Mouse (Mus musculus) cerebellum, adult 8-10 months (tissue): Measurements from ENCODE around the gene Wnt10a.

Experiments
- DNase-seq: peaks from one replicate; pipeline ENCODE4 v3.0.0; 2022

Wnt10a gene

GRCm38 (mm10) chr1:74791249-74791648 lies at the start of gene Wnt10a:
TSS of gene Wnt10a (plus strand) at chr1:74791516.
- no peak for DNase-seq

DNA sequence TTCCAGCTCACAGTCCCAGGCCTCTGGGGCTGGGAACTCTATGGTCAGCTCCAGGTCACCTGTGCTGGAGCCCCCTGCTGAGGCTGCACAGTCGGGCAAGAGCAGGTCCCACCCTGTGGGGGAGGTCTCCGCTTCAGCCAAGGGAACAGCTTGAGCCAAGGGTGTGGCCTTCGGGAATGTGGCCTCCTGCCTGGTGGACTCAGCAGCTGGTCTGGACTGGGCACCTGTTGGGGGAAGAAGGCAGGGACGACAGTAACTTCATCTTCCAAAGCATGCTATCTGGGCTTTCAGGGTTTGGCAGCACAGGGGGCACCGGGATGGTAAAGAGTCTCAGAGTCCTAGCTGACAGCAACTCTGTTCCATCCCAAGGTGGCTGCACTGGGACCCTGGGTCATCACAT lies 44.0 kb upstream of the Wnt10a start:
- no peak for DNase-seq

DNA sequence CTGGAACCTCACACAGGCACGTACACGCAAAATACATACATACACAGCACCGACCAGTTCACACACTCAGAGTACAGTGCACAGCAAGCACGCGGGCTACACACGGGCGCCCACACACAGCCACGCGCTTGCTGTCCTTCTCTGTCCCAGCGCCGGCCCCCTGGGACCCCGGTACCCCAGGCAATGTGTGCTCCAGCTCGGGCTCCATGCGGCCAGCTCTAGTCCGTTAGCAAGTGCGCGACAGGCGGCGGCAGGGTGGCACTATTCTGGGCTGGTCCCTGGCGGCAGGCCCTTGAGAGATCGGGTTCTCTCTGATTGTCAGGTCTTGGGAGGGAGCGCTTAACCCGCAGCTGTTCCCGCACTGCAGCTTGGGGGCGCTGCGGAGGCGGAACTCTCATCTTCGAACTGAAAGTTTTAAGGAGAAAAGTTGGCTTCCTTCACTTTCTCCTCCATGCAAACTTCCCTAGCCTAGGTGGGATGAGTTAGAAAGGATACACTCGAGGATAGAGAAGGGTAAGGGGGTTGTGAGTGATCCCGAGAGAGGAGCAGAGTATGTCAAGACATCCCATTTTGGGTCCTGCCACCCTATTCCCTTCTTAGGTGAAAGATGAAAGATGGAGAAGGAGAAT lies 42.6 kb upstream of the Wnt10a start, which contains the start of gene Prkag3:
Gene Prkag3 (minus strand): TSS at position 579 of the 629 bp plus-strand sequence.
- no peak for DNase-seq

DNA sequence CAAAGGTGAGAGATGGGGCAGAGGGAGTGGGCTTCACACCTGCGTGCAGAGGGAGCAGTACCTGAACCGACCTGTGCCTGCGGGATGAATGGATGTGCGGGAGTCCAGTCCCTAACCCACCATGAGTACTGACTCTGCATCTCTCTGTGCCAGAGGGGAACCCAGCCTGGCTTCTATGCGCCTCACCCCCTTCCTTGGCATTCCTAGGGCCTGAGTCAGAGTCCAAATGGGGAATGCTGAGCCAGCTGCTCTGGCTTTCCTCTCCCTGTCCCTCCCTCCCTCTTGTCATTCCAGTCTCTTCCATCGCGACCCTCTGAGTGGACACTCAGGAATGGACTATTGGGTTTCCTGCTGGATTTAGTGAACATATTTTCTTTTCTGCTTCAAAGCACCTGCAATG lies 42.0 kb upstream of the Wnt10a start:
- no peak for DNase-seq

- DNase-seq = no peak
Observed at GRCm38 (mm10) chr1:74750683-74751082, 40.6 kb upstream of the Wnt10a start.

GRCm38 (mm10) chr1:74752150-74752549 lies 39.2 kb upstream of the Wnt10a start:
- DNase-seq = no peak

- no peak for DNase-seq
Observed at GRCm38 (mm10) chr1:74752833-74753232, 38.5 kb upstream of the Wnt10a start.

GRCm38 (mm10) chr1:74753266-74753974 lies 37.9 kb upstream of the Wnt10a start:
- no peak for DNase-seq

DNA sequence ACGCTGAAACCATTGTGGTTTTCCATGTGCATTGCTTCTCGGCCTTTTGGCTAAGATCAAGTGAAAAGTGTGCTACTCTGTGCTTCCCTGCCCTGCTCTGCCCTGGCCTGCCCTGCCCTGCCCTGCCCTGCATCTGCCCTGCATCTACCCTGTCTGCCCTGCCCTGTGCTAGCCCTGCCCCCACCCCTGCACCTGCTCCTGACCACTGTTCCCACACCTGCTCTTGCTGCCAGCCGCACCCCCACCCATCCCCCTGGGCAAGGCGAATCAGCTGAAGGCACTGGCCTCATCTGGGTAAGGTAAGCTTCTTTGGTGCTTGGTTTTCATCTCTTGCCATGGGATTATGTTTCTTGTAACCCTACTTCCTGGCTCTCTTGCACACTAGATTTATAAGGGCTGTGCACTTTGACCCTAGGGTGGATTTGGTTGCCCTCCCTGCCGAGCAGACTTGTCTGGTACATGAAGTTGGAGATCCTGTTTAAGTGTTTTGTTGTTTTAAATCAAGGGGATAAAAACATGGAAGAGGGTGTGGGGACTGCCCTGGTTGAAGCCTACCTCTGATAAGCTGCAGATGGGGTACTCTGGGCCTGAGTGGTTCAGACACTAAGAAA lies 37.0 kb upstream of the Wnt10a start:
- no peak for DNase-seq

DNA sequence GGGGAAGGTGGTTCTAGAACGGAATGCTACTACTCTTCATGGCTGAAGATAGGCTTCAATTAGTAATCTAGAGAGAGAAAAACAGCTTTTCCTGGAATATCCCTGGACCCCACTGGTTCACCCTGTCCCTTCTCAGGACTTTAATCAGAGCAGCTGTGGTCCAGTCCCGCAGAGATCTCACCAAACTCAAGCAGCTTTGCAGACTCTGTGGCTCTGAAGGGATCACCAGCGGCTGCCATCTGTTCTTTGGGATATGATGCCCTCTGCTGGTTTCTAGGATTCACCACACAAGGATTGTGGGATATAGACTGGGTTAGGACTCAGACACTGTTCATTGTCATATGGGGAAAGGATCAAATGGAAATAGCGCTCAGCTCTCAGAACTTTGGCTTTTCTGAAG lies 31.5 kb upstream of the Wnt10a start:
- DNase-seq = peak; percentile 20

- DNase-seq = peak; percentile 28
Observed at GRCm38 (mm10) chr1:74763081-74763480, 28.2 kb upstream of the Wnt10a start.

- no peak for DNase-seq
Observed at GRCm38 (mm10) chr1:74770727-74771466, 20.4 kb upstream of the Wnt10a start.

DNA sequence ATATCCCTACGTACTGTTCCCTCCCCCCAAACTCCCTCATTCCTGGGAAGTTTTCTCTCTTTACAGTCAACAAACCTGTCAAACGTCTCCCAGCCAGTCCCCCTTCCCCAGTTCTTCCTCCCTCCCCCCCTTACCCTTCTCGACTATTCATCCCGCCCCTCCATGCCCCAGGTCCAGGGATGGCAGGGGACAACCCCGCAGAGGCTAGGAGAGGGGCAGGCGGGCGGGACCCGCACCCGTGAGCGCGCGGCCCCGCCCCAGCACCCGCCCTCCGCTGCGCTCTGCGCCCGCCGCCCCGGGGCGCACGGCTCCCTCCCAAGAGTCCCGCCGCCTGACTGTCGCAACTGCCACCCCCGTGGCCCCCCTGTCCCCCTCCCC lies 19.9 kb upstream of the Wnt10a start:
- DNase-seq = no peak

GRCm38 (mm10) chr1:74771845-74771930 lies 19.6 kb upstream of the Wnt10a start, which contains the start of gene Wnt6:
TSS of gene Wnt6 (plus strand) at chr1:74771892.
- no peak for DNase-seq

GRCm38 (mm10) chr1:74771931-74772620 lies 19.2 kb upstream of the Wnt10a start:
- no peak for DNase-seq

- DNase-seq = no peak
Observed at GRCm38 (mm10) chr1:74773136-74773535, 18.2 kb upstream of the Wnt10a start.

DNA sequence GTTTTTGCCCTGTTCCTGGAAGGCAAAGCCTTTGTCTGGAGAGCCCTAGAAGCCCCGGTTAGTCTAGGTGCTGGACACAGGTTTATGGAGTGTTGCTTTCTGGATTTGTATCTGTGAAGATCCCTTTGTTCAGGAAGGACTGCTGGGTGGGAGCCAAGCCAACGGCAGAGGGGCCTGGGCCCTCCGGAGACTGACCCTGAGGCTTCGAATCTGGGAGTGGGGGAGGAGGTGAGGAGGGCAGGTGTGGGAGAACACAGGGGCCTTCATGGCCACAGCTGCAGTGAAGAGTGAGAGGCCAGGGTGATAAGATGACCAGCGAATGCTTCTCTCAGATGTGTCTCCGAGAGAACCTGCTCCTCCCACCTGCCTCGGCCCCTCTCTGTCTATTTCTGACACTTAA lies 17.3 kb upstream of the Wnt10a start:
- no peak for DNase-seq

DNA sequence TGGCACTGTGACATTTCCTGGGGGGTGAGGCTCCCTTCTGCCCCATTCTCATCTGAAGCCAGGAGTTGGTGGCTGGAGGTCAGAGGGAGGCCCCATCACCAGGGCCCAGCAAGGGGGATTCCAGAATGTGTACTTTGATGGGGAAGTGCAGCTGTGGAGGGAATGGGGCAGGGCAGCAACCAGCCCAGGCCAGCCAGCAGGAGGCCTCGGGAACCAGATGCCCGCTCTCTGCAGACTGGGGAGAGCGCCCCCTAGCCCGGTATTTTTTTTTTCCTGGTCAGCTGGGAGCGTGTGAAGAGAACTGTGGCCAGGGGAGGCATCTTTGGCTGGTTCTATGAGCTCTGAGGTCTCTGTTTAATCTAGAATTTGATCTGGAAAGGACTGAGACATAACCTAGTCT lies 15.5 kb upstream of the Wnt10a start:
- no peak for DNase-seq

- no peak for DNase-seq
Observed at GRCm38 (mm10) chr1:74778934-74779486, 12.3 kb upstream of the Wnt10a start.

DNA sequence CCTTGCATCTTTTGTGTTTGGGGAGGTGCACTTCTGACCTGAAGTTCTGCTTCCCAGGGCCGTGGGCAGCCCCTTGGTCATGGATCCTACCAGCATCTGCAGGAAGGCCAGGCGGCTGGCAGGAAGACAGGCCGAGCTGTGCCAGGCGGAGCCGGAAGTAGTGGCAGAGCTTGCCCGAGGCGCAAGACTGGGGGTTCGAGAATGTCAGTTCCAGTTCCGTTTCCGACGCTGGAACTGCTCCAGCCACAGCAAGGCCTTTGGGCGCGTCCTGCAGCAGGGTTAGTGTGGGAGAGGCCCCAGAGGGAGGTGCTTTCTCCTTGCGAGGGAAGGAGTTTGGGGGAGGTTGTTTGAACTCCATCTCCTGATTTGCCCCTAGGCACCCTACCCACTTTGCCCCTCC lies 9.3 kb upstream of the Wnt10a start:
- no peak for DNase-seq

- DNase-seq = no peak
Observed at GRCm38 (mm10) chr1:74783554-74783953, 7.8 kb upstream of the Wnt10a start.

DNA sequence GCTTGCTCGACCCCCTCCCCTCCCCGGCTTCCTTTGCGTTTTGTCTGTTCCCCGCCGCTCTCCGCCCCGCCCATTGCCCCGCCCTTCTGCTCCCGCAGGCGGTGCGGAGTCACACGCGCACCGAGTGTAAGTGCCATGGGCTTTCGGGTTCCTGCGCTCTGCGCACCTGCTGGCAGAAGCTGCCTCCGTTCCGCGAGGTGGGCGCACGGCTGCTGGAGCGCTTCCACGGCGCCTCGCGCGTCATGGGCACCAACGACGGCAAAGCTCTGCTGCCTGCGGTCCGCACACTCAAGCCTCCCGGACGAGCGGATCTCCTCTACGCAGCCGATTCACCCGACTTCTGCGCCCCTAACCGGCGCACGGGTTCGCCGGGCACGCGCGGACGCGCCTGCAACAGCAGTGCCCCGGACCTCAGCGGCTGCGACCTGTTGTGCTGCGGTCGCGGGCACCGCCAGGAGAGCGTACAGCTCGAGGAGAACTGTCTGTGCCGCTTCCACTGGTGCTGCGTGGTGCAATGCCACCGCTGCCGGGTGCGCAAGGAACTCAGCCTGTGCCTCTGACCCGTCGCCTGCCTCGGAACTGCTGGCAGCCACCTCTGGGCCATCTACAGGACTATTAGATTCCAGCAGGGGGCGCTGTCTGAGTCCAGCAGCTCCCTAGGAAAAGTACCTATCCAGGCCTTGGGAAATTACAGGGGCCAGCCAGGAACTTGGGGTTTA lies 7.1 kb upstream of the Wnt10a start:
- no peak for DNase-seq

DNA sequence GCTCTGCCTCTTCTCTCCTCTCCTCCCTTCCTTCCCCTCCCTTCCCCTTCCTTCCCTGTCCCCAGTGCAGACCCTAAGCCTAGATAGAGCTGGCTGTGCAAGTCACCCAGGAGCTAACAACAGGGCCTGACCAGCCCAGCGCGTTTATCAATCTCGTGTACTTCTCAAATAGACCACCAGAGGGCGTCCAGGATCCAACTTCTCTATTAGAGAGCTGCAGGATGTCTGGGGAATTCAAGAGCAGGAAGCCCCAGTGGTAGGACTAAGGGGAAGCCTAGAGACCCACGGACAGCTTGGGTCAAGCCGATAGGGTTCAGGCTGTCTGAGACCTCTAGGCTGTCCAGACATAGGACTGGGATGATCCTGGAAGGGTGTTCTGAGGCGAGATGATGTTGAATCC lies 3.5 kb upstream of the Wnt10a start:
- DNase-seq = peak; percentile 82
